Mouse (Mus musculus) liver, embryonic 14.5 days (tissue): Measurements from ENCODE around the gene Cacng4. TPM values are rescaled to one million over a fixed set of nuclear protein-coding genes. Genes with fewer than 3 reads are reported as not detected.

Experiments
- ATAC-seq: fragments of 200-750 bp; cut with Nextera tagmentation; 2 replicates; pipeline ENCODE4 v1.8.0; 2017; ENCODE audit warnings: moderate number of reproducible peaks, mild to moderate bottlenecking, moderate library complexity; ENCODE audit not compliant: insufficient read depth
- DNase-seq, 3 experiments: peaks; one replicate each; pipeline ENCODE4 v3.0.0-alpha.2; 2012 to 2013; ENCODE audit warnings: low read depth in 3 of 3, low spot score in 3 of 3
- H3K27ac ChIP-seq: fragments of 300-500 bp; sonication (generic); 2 replicates; pipeline ENCODE4 v1.5.1; 2014; ENCODE audit warnings: moderate library complexity, mild to moderate bottlenecking, control low read depth, inconsistent platforms
- H3K27me3 ChIP-seq: fragments of 300-500 bp; sonication (generic); 2 replicates; pipeline ENCODE4 v1.6.1; 2014; ENCODE audit warnings: mild to moderate bottlenecking, low read length, moderate library complexity; ENCODE audit not compliant: control insufficient read depth, insufficient read depth
- H3K36me3 ChIP-seq: fragments of 300-500 bp; sonication (generic); replicated peaks from 2 replicates; pipeline ENCODE4 v1.6.1; 2014; ENCODE audit warnings: low read depth; ENCODE audit not compliant: control insufficient read depth, insufficient read depth
- H3K4me1 ChIP-seq, 2 experiments: fragments of 200-500 bp in 1 of 2; fragments of 300-500 bp in 1 of 2; sonication (generic) in 1 of 2; replicated peaks; 2 replicates each; pipeline ENCODE4 v1.6.1; 2012 to 2014; ENCODE audit warnings: antibody characterized with exemption in 1 of 2, inconsistent platforms in 1 of 2, low read length in 1 of 2; ENCODE audit not compliant: control insufficient read depth in 2 of 2, insufficient read depth in 2 of 2
- H3K4me2 ChIP-seq: fragments of 300-500 bp; sonication (generic); 2 replicates; pipeline ENCODE4 v1.6.1; 2014; ENCODE audit warnings: low read depth, mild to moderate bottlenecking, control low read depth, moderate library complexity
- H3K4me3 ChIP-seq, 2 experiments: fragments of 200-500 bp in 1 of 2; fragments of 300-500 bp in 1 of 2; sonication (generic) in 1 of 2; 2 replicates each; pipeline ENCODE4 v1.5.1; 2012 to 2014; ENCODE audit warnings: low read depth in 2 of 2, low read length in 2 of 2, mild to moderate bottlenecking in 2 of 2, control low read depth in 1 of 2, inconsistent platforms in 1 of 2, moderate library complexity in 1 of 2; ENCODE audit not compliant: insufficient read depth in 1 of 2
- H3K9ac ChIP-seq: fragments of 300-500 bp; sonication (generic); replicated peaks from 2 replicates; pipeline ENCODE4 v1.6.1; 2014; ENCODE audit warnings: mild to moderate bottlenecking, control low read depth, moderate library complexity
- H3K9me3 ChIP-seq: fragments of 300-500 bp; sonication (generic); 2 replicates; pipeline ENCODE4 v1.6.1; 2016; ENCODE audit warnings: low read length, mixed read lengths; ENCODE audit not compliant: control insufficient read depth
- CTCF ChIP-seq: IDR thresholded peaks from 2 replicates; pipeline ENCODE4 v1.5.1; 2016; ENCODE audit warnings: antibody characterized with exemption, low read depth, control low read depth
- EP300 ChIP-seq: IDR thresholded peaks from 2 replicates; pipeline ENCODE4 v1.6.1; 2016; ENCODE audit warnings: antibody characterized with exemption, low read depth
- WGBS: fragments of 180-500 bp; shearing (Covaris S2); extraction: QIAGEN DNeasy Blood & Tissue Kit; methylation state at CpG from one replicate; pipeline ENCODE4 v1.1.7; 2014; ENCODE audit not compliant: insufficient replicate concordance; 5-methylcytosine and 5-hydroxymethylcytosine counted together
- polyA plus RNA-seq, 2 experiments: library from polyadenylated mRNA; depleted of rRNA in 1 of 2; stranded (reverse) in 1 of 2; unstranded in 1 of 2; fragments of >200 nt; fragmentation: Nextera tagmentation in 1 of 2; extraction: Ambion mirVana in 1 of 2; gene quantifications; 2 replicates each; pipeline versions ENCODE4 v1.2.1 to v1.2.3; 2012 to 2014

Cacng4 gene
- polyA plus RNA-seq, 2 experiments: 0.09 to 0.15 TPM

GRCm38 (mm10) chr11:107785761-107786160 is 8.6 kb downstream of the Cacng4 start:
- H3K27ac ChIP-seq: no peak overlapping the region
- H3K36me3 ChIP-seq: no peaks in the 10 kb centered on the region
- no peak overlapping the region for H3K4me3 ChIP-seq
- no peak overlapping the region for H3K4me2 ChIP-seq
- H3K9me3 ChIP-seq: peaks cover 2% of the 10 kb centered on the region; the same call in 1 of the 2 replicates
- H3K9ac ChIP-seq: no peak overlapping the region
- 51% methylated on average over 3 of the region's 3 CpGs for WGBS
- TF ChIP-seq EP300 (no peak), CTCF (no peak)
- DNase-seq (no peak), ATAC-seq (no peak)
- H3K4me1 ChIP-seq: no peaks in the 10 kb centered on the region
- no peaks in the 10 kb centered on the region for H3K27me3 ChIP-seq

GRCm38 (mm10) chr11:107785288-107785687 is 9.1 kb downstream of the Cacng4 start:
- no peaks in the 10 kb centered on the region for H3K27me3 ChIP-seq
- no peak for DNase-seq
- H3K36me3 ChIP-seq: no peaks in the 10 kb centered on the region
- no peaks in the 10 kb centered on the region for H3K4me1 ChIP-seq
- H3K27ac ChIP-seq: no peak overlapping the region
- no peak overlapping the region for H3K9ac ChIP-seq
- H3K9me3 ChIP-seq: peaks cover 2% of the 10 kb centered on the region; the same call in 1 of the 2 replicates
- no peak for ATAC-seq
- H3K4me3 ChIP-seq: no peak overlapping the region
- 69% methylated on average over 1 of the region's 1 CpGs for WGBS
- TF ChIP-seq EP300 (no peak), CTCF (no peak)
- no peak overlapping the region for H3K4me2 ChIP-seq

GRCm38 (mm10) chr11:107783861-107784754 is 10.2 kb downstream of the Cacng4 start:
- no peak overlapping the region for H3K27ac ChIP-seq
- DNase-seq: no peak

GRCm38 (mm10) chr11:107782591-107782990 is 11.8 kb downstream of the Cacng4 start:
- no peaks in the 10 kb centered on the region for H3K27me3 ChIP-seq
- H3K4me2 ChIP-seq: no peak overlapping the region
- no peak overlapping the region for H3K27ac ChIP-seq
- TF ChIP-seq CTCF (no peak), EP300 (no peak)
- DNase-seq: no peak
- no peaks in the 10 kb centered on the region for H3K36me3 ChIP-seq
- WGBS: 25% methylated on average over 5 of the region's 5 CpGs
- no peaks in the 10 kb centered on the region for H3K4me1 ChIP-seq
- ATAC-seq: no peak
- H3K9ac ChIP-seq: no peak overlapping the region
- peaks cover 2% of the 10 kb centered on the region; the same call in 1 of the 2 replicates for H3K9me3 ChIP-seq
- no peak overlapping the region for H3K4me3 ChIP-seq

More at GRCm38 (mm10) chr11:107783861-107784754, 10.2 kb downstream of the Cacng4 start:
- WGBS: 64% methylated on average over 8 of the region's 8 CpGs
- H3K9me3 ChIP-seq: peaks cover 2% of the 10 kb centered on the region; the same call in 1 of the 2 replicates
- no peaks in the 10 kb centered on the region for H3K4me1 ChIP-seq
- H3K36me3 ChIP-seq: no peaks in the 10 kb centered on the region
- ATAC-seq: no peak
- TF ChIP-seq EP300 (no peak), CTCF (no peak)
- H3K4me2 ChIP-seq: no peak overlapping the region
- no peaks in the 10 kb centered on the region for H3K27me3 ChIP-seq
- H3K4me3 ChIP-seq: no peak overlapping the region
- no peak overlapping the region for H3K9ac ChIP-seq

- ATAC-seq (no peak), DNase-seq (no peak)
- Histone ChIP-seq H3K27me3 (no peaks in the 10 kb centered on the region), H3K36me3 (no peaks in the 10 kb centered on the region), H3K4me2 (no peak overlapping the region), H3K27ac (no peak overlapping the region), H3K4me1 (no peaks in the 10 kb centered on the region), H3K9ac (no peak overlapping the region), H3K4me3 (no peak overlapping the region), H3K9me3 (no peaks in the 10 kb centered on the region)
- WGBS: 69% methylated on average over 9 of the region's 9 CpGs
- no peak for TF ChIP-seq CTCF
- TF ChIP-seq EP300: no peak
Measured at GRCm38 (mm10) chr11:107778859-107779258, 15.5 kb downstream of the Cacng4 start.
